Mouse (Mus musculus) megakaryocyte, embryonic 14.5 days (primary cell): Measurements from ENCODE around the gene Nrp2. TPM values are rescaled to one million over a fixed set of nuclear protein-coding genes. Genes with fewer than 3 reads are reported as not detected.

ENCODE experiments used
- H3K27me3 ChIP-seq: replicated peaks from 2 replicates; pipeline ENCODE3; 2012; ENCODE audit warnings: inconsistent platforms
- H3K36me3 ChIP-seq: replicated peaks from 2 replicates; pipeline ENCODE3; 2012; ENCODE audit warnings: low read length, inconsistent platforms, mixed read lengths
- H3K4me1 ChIP-seq: 2 replicates; pipeline ENCODE4 v1.6.1; 2012; ENCODE audit warnings: inconsistent platforms
- H3K4me3 ChIP-seq: replicated peaks from 2 replicates; pipeline ENCODE3; 2012; ENCODE audit warnings: moderate library complexity, mild to moderate bottlenecking, inconsistent platforms
- H3K9me3 ChIP-seq: 2 replicates; pipeline ENCODE4 v1.6.1; 2012; ENCODE audit warnings: inconsistent platforms
- FLI1 ChIP-seq: IDR thresholded peaks from 2 replicates; pipeline ENCODE4 v1.6.1; 2012; ENCODE audit warnings: low read length, inconsistent platforms, mixed read lengths
- GATA1 ChIP-seq: IDR thresholded peaks from 3 replicates; pipeline ENCODE4 v1.6.1; 2012; ENCODE audit warnings: mixed read lengths, low read length, inconsistent platforms, borderline replicate concordance
- polyA plus RNA-seq: library from polyadenylated mRNA; stranded (reverse); fragments of >175 nt; gene quantifications from 2 replicates; pipeline ENCODE4 v1.2.3, GENCODE M21; 2012; ENCODE audit warnings: low replicate concordance; ENCODE audit not compliant: insufficient read depth

Nrp2 gene
- polyA plus RNA-seq, 1 experiment = 3.2 TPM

- no peak overlapping the region for H3K4me3 ChIP-seq
- no peaks in the 10 kb centered on the region for H3K4me1 ChIP-seq
- no peaks in the 10 kb centered on the region for H3K36me3 ChIP-seq
- no peaks in the 10 kb centered on the region for H3K9me3 ChIP-seq
- H3K27me3 ChIP-seq = peaks cover 3% of the 10 kb centered on the region
- TF ChIP-seq GATA1 (no peak), FLI1 (no peak)
These were observed 108.1 kb downstream of the Nrp2 start for GRCm38 (mm10) chr1:62811141-62811540.

GRCm38 (mm10) chr1:62812701-62813684, 109.9 kb downstream of the Nrp2 start:
- TF ChIP-seq GATA1 = no peak
- no peak for TF ChIP-seq FLI1
- Histone ChIP-seq H3K9me3 (no peaks in the 10 kb centered on the region), H3K4me1 (no peaks in the 10 kb centered on the region), H3K4me3 (no peak overlapping the region), H3K36me3 (no peaks in the 10 kb centered on the region), H3K27me3 (peaks cover 3% of the 10 kb centered on the region)

GRCm38 (mm10) chr1:62813938-62814337, 110.9 kb downstream of the Nrp2 start:
- TF ChIP-seq FLI1 (no peak), GATA1 (no peak)
- no peaks in the 10 kb centered on the region for H3K4me1 ChIP-seq
- no peaks in the 10 kb centered on the region for H3K9me3 ChIP-seq
- H3K36me3 ChIP-seq = no peaks in the 10 kb centered on the region
- peaks cover 2% of the 10 kb centered on the region for H3K27me3 ChIP-seq
- H3K4me3 ChIP-seq = no peak overlapping the region

GRCm38 (mm10) chr1:62817566-62817965, 114.5 kb downstream of the Nrp2 start:
- Histone ChIP-seq H3K9me3 (no peaks in the 10 kb centered on the region), H3K36me3 (no peaks in the 10 kb centered on the region), H3K27me3 (peaks cover 2% of the 10 kb centered on the region), H3K4me3 (no peak overlapping the region), H3K4me1 (no peaks in the 10 kb centered on the region)
- TF ChIP-seq FLI1 (no peak), GATA1 (no peak)

GRCm38 (mm10) chr1:62820170-62820569, 117.1 kb downstream of the Nrp2 start:
- Histone ChIP-seq H3K4me1 (no peaks in the 10 kb centered on the region), H3K36me3 (no peaks in the 10 kb centered on the region), H3K4me3 (no peak overlapping the region), H3K27me3 (no peaks in the 10 kb centered on the region), H3K9me3 (no peaks in the 10 kb centered on the region)
- TF ChIP-seq GATA1 = no peak
- no peak for TF ChIP-seq FLI1

GRCm38 (mm10) chr1:62821509-62822398, 118.7 kb downstream of the Nrp2 start:
- H3K4me1 ChIP-seq = no peaks in the 10 kb centered on the region; the same call in 1 of the 2 replicates
- H3K4me3 ChIP-seq = no peak overlapping the region
- no peaks in the 10 kb centered on the region for H3K36me3 ChIP-seq
- H3K9me3 ChIP-seq = no peaks in the 10 kb centered on the region
- peaks cover 3% of the 10 kb centered on the region for H3K27me3 ChIP-seq
- TF ChIP-seq GATA1 = no peak

- peaks cover 13% of the 10 kb centered on the region for H3K4me1 ChIP-seq
- no peaks in the 10 kb centered on the region for H3K36me3 ChIP-seq
- H3K9me3 ChIP-seq = no peaks in the 10 kb centered on the region
- H3K27me3 ChIP-seq = peaks cover 3% of the 10 kb centered on the region
- TF ChIP-seq FLI1 (no peak), GATA1 (no peak)
- no peak overlapping the region for H3K4me3 ChIP-seq
These were observed 120.6 kb downstream of the Nrp2 start for GRCm38 (mm10) chr1:62823549-62824195.

GRCm38 (mm10) chr1:62825822-62826765, 123.0 kb downstream of the Nrp2 start:
- Histone ChIP-seq H3K4me3 (no peak overlapping the region), H3K4me1 (peaks cover 13% of the 10 kb centered on the region), H3K36me3 (no peaks in the 10 kb centered on the region), H3K27me3 (peaks cover 3% of the 10 kb centered on the region), H3K9me3 (no peaks in the 10 kb centered on the region)
- TF ChIP-seq GATA1 (no peak), FLI1 (no peak)
